Mouse (Mus musculus) CH12.LX (cell line): ENCODE results near the gene Aebp1. TPM values are rescaled to one million over a fixed set of nuclear protein-coding genes. Genes with fewer than 3 reads are reported as not detected.

ENCODE experiments used
- DNase-seq: peaks from one replicate; pipeline ENCODE4 v3.0.0-alpha.2; 2013; ENCODE audit errors: extremely low read depth
- H3K27ac ChIP-seq: 2 replicates; pipeline ENCODE4 v1.5.1; 2012; ENCODE audit warnings: low read depth, mild to moderate bottlenecking, control low read depth, moderate library complexity; ENCODE audit not compliant: insufficient read depth
- H3K27me3 ChIP-seq: replicated peaks from 2 replicates; pipeline ENCODE3; 2012; ENCODE audit warnings: inconsistent platforms
- H3K36me3 ChIP-seq, 2 experiments: replicated peaks in 1 of 2; 2 replicates each; pipeline versions ENCODE3 to v1.6.1; 2012; ENCODE audit warnings: inconsistent platforms in 1 of 2, low read length in 1 of 2, mild to moderate bottlenecking in 1 of 2, mixed read lengths in 1 of 2, moderate library complexity in 1 of 2; ENCODE audit not compliant: control insufficient read depth in 1 of 2, insufficient read depth in 1 of 2
- H3K4me1 ChIP-seq, 2 experiments: 2 replicates each; pipeline ENCODE4 v1.6.1; 2012; ENCODE audit warnings: inconsistent platforms in 1 of 2, moderate library complexity in 1 of 2; ENCODE audit not compliant: insufficient read depth in 2 of 2, control insufficient read depth in 1 of 2
- H3K4me2 ChIP-seq: 2 replicates; pipeline ENCODE4 v1.6.1; 2012; ENCODE audit warnings: low read depth, mild to moderate bottlenecking, control low read depth; ENCODE audit not compliant: poor library complexity, insufficient read depth, severe bottlenecking
- H3K4me3 ChIP-seq, 3 experiments: fragments of 150-350 bp in 1 of 3; sonication (generic) in 1 of 3; replicated peaks in 1 of 3; 2 replicates each; pipeline versions ENCODE3 to v1.5.1; 2011 to 2012; ENCODE audit warnings: low read depth in 2 of 3, low read length in 2 of 3, mild to moderate bottlenecking in 2 of 3, moderate library complexity in 2 of 3, control low read depth in 1 of 3, improper control_type of control experiment in 1 of 3, inconsistent platforms in 1 of 3, mixed read lengths in 1 of 3; ENCODE audit not compliant: poor library complexity in 1 of 3
- H3K79me2 ChIP-seq: replicated peaks from 2 replicates; pipeline ENCODE4 v1.6.1; 2012; ENCODE audit warnings: mild to moderate bottlenecking, moderate library complexity; ENCODE audit not compliant: control insufficient read depth, poor library complexity, insufficient read depth, severe bottlenecking; ENCODE audit errors: extremely low read depth
- H3K9ac ChIP-seq: 2 replicates; pipeline ENCODE4 v1.6.1; 2012; ENCODE audit warnings: low read depth, mild to moderate bottlenecking, control low read depth, moderate library complexity; ENCODE audit not compliant: insufficient read depth
- H3K9me3 ChIP-seq: replicated peaks from 2 replicates; pipeline ENCODE3; 2012; ENCODE audit warnings: low read length, inconsistent platforms, mixed read lengths
- CHD1 ChIP-seq: IDR thresholded peaks from 2 replicates; pipeline ENCODE4 v1.6.1; 2012; ENCODE audit warnings: low read depth, low read length, improper control_type of control experiment, inconsistent platforms
- CHD2 ChIP-seq: IDR thresholded peaks from 2 replicates; pipeline ENCODE4 v1.6.1; 2011; ENCODE audit warnings: low read length, improper control_type of control experiment
- CTCF ChIP-seq, 2 experiments: IDR thresholded peaks in 1 of 2; conservative IDR thresholded peaks in 1 of 2; 2 replicates each; pipeline ENCODE4 v1.5.1; 2011 to 2012; ENCODE audit warnings: low read depth in 2 of 2, low read length in 2 of 2, improper control_type of control experiment in 1 of 2, inconsistent platforms in 1 of 2, mild to moderate bottlenecking in 1 of 2, moderate library complexity in 1 of 2
- E2F4 ChIP-seq: IDR thresholded peaks from 2 replicates; pipeline ENCODE4 v1.6.1; 2011; ENCODE audit warnings: low read depth, low read length, improper control_type of control experiment; ENCODE audit not compliant: insufficient replicate concordance
- KAT2A ChIP-seq: IDR thresholded peaks from 2 replicates; pipeline ENCODE4 v1.6.1; 2012; ENCODE audit warnings: low read length, improper control_type of control experiment, inconsistent platforms; ENCODE audit not compliant: insufficient replicate concordance
- MAFK ChIP-seq: IDR thresholded peaks from 2 replicates; pipeline ENCODE4 v1.6.1; 2011; ENCODE audit warnings: low read length, improper control_type of control experiment; ENCODE audit not compliant: insufficient replicate concordance
- MAX ChIP-seq: IDR thresholded peaks from 2 replicates; pipeline ENCODE4 v1.6.1; 2011; ENCODE audit warnings: low read length, improper control_type of control experiment
- MEF2A ChIP-seq: IDR thresholded peaks from 2 replicates; pipeline ENCODE4 v1.6.1; 2014; ENCODE audit warnings: low read depth, mild to moderate bottlenecking, inconsistent platforms, low read length, improper control_type of control experiment, borderline replicate concordance
- MXI1 ChIP-seq: IDR thresholded peaks from 2 replicates; pipeline ENCODE4 v1.6.1; 2011; ENCODE audit warnings: mild to moderate bottlenecking, low read depth, low read length, improper control_type of control experiment
- MYC ChIP-seq: IDR thresholded peaks from 2 replicates; pipeline ENCODE4 v1.6.1; 2011; ENCODE audit warnings: low read depth, mild to moderate bottlenecking, improper control_type of control experiment, low read length
- PAX5 ChIP-seq: IDR thresholded peaks from 2 replicates; pipeline ENCODE4 v1.6.1; 2012; ENCODE audit warnings: low read length, inconsistent platforms, mixed read lengths
- POLR2A ChIP-seq: IDR thresholded peaks from 2 replicates; pipeline ENCODE4 v1.6.1; 2011; ENCODE audit warnings: low read depth, mild to moderate bottlenecking, improper control_type of control experiment, low read length
- RAD21 ChIP-seq: IDR thresholded peaks from 2 replicates; pipeline ENCODE4 v1.6.1; 2011; ENCODE audit warnings: low read depth, mild to moderate bottlenecking, low read length, improper control_type of control experiment, moderate library complexity
- RCOR1 ChIP-seq: conservative IDR thresholded peaks from 2 replicates; pipeline ENCODE4 v1.6.1; 2012; ENCODE audit warnings: low read depth, mild to moderate bottlenecking, inconsistent platforms, low read length, improper control_type of control experiment
- SIN3A ChIP-seq: IDR thresholded peaks from 2 replicates; pipeline ENCODE4 v1.6.1; 2012; ENCODE audit warnings: low read length, improper control_type of control experiment, inconsistent platforms
- TBP ChIP-seq: conservative IDR thresholded peaks from 2 replicates; pipeline ENCODE4 v1.6.1; 2011; ENCODE audit warnings: low read depth, low read length, improper control_type of control experiment
- TCF12 ChIP-seq: IDR thresholded peaks from 2 replicates; pipeline ENCODE4 v1.6.1; 2014; ENCODE audit warnings: low read depth, mild to moderate bottlenecking, inconsistent platforms, low read length, improper control_type of control experiment
- UBTF ChIP-seq: IDR thresholded peaks from 2 replicates; pipeline ENCODE4 v1.6.1; 2012; ENCODE audit warnings: low read depth, mild to moderate bottlenecking, inconsistent platforms, low read length, improper control_type of control experiment, moderate library complexity
- USF1 ChIP-seq: IDR thresholded peaks from 2 replicates; pipeline ENCODE4 v1.6.1; 2014; ENCODE audit warnings: low read depth, mild to moderate bottlenecking, inconsistent platforms, low read length, improper control_type of control experiment
- USF2 ChIP-seq: conservative IDR thresholded peaks from 2 replicates; pipeline ENCODE4 v1.6.1; 2011; ENCODE audit warnings: low read depth, low read length, improper control_type of control experiment
- ZMIZ1 ChIP-seq: IDR thresholded peaks from 2 replicates; pipeline ENCODE4 v1.6.1; 2012; ENCODE audit warnings: low read depth, mild to moderate bottlenecking, inconsistent platforms, low read length, improper control_type of control experiment
- ZNF384 ChIP-seq: IDR thresholded peaks from 2 replicates; pipeline ENCODE4 v1.6.1; 2012; ENCODE audit warnings: low read depth, low read length, improper control_type of control experiment, inconsistent platforms
- dilution Hi-C: fragments of 300-500 bp; cut with MboI; formaldehyde crosslinking; loops from 2 replicates; pipeline ENCODE4 v1.14.3; 2020; ENCODE audit warnings: low sequenced_read_pairs; ENCODE audit not compliant: extremely low pct_unique_long_range_greater_than_20kb, extremely low pct_ligation_motif_present
- in situ Hi-C: fragments of 300-500 bp; cut with MboI; formaldehyde crosslinking; loops from 3 replicates; pipeline ENCODE4 v1.14.3; 2019; ENCODE audit warnings: low sequenced_read_pairs, low pct_ligation_motif_present, low pct_unique_long_range_greater_than_20kb, mixed read lengths
- polyA plus RNA-seq: library from polyadenylated mRNA; unstranded; fragments of >175 nt; gene quantifications from 2 replicates; pipeline ENCODE4 v1.2.1, GENCODE M21; 2012; ENCODE audit warnings: low read depth; ENCODE audit not compliant: insufficient read length
- total RNA-seq, 2 experiments: library from RNA; depleted of rRNA; stranded (reverse); fragments of 300-350 nt in 1 of 2; fragments of >200 nt in 1 of 2; gene quantifications; 2 replicates each; pipeline ENCODE4 v1.2.3; 2012 to 2014

Aebp1 gene
- total and polyA plus RNA-seq, 3 experiments, result 0.34 to 1.4 TPM; not detected in 1

GRCm38 (mm10) chr11:5904871-5905270 lies 43.1 kb downstream of the Aebp1 start:
- Histone ChIP-seq H3K9ac (no peak overlapping the region), H3K36me3 (no peaks in the 10 kb centered on the region), H3K4me3 (no peak overlapping the region), H3K27me3 (peaks cover 3% of the 10 kb centered on the region), H3K4me1 (peaks cover 8 to 9% of the 10 kb centered on the region in 2 experiments; a peak in 2 of 4 replicates), H3K79me2 (no peaks in the 10 kb centered on the region), H3K27ac (no peak overlapping the region), H3K4me2 (no peak overlapping the region), H3K9me3 (no peaks in the 10 kb centered on the region)
- dilution Hi-C loops, result no loop called here
- TF ChIP-seq CTCF (conservative IDR thresholded peaks at IDR 0.05 in 1 of 2, IDR thresholded peaks at IDR 0.05 in 1 of 2; ENCODE audit: low read depth in 2 of 2, low read length in 2 of 2) (no peak), MYC (no peak), ZMIZ1 (no peak), TBP (no peak), SIN3A (no peak), TCF12 (no peak), KAT2A (no peak), MEF2A (no peak), PAX5 (no peak), RCOR1 (no peak), MAX (no peak), ZNF384 (no peak), RAD21 (no peak), MAFK (no peak)
- DNase-seq, result no peak
- in situ Hi-C loops, result no loop called here

- no peaks in the 10 kb centered on the region for H3K79me2 ChIP-seq
- no peak overlapping the region for H3K4me2 ChIP-seq
- dilution Hi-C loops, result no loop called here
- H3K9me3 ChIP-seq, result no peaks in the 10 kb centered on the region
- H3K36me3 ChIP-seq, result no peaks in the 10 kb centered on the region
- no peak for TF ChIP-seq MAX
- no peak for TF ChIP-seq POLR2A
- TF ChIP-seq E2F4, result no peak
- no peak for TF ChIP-seq ZMIZ1
- TF ChIP-seq RCOR1, result no peak
- TF ChIP-seq PAX5, result no peak
- no peak for TF ChIP-seq MEF2A
- no peak for TF ChIP-seq UBTF
- TF ChIP-seq USF2, result no peak
- no peak for TF ChIP-seq SIN3A
- TF ChIP-seq CHD1, result no peak
- TF ChIP-seq CHD2, result no peak
- no peak for TF ChIP-seq USF1
- TF ChIP-seq MXI1, result no peak
- TF ChIP-seq MAFK, result no peak
- H3K27me3 ChIP-seq, result peaks cover 3% of the 10 kb centered on the region
- DNase-seq, result no peak
- no peak overlapping the region for H3K9ac ChIP-seq
- no peak overlapping the region for H3K4me3 ChIP-seq
- H3K4me1 ChIP-seq, result peaks cover 8 to 9% of the 10 kb centered on the region in 2 experiments; a peak in 2 of 4 replicates
- in situ Hi-C loops, result no loop called here
- no peak overlapping the region for H3K27ac ChIP-seq
Observed at GRCm38 (mm10) chr11:5905778-5906518, 44.2 kb downstream of the Aebp1 start.
